Mouse (Mus musculus) cortical plate, adult 2 months (tissue): ENCODE data around the gene L3mbtl4.

Source experiments
- CTCF ChIP-seq: fragments of 200-500 bp; IDR thresholded peaks from 2 replicates; pipeline ENCODE4 v1.5.1; 2011; ENCODE audit warnings: mild to moderate bottlenecking, control low read depth, low read length; ENCODE audit not compliant: insufficient read depth; ENCODE audit errors: extremely low read depth
- POLR2A ChIP-seq: fragments of 200-500 bp; IDR thresholded peaks from 2 replicates; pipeline ENCODE4 v1.6.1; 2011; ENCODE audit warnings: mild to moderate bottlenecking, low read length, control low read depth; ENCODE audit not compliant: insufficient read depth; ENCODE audit errors: extremely low read depth

DNA sequence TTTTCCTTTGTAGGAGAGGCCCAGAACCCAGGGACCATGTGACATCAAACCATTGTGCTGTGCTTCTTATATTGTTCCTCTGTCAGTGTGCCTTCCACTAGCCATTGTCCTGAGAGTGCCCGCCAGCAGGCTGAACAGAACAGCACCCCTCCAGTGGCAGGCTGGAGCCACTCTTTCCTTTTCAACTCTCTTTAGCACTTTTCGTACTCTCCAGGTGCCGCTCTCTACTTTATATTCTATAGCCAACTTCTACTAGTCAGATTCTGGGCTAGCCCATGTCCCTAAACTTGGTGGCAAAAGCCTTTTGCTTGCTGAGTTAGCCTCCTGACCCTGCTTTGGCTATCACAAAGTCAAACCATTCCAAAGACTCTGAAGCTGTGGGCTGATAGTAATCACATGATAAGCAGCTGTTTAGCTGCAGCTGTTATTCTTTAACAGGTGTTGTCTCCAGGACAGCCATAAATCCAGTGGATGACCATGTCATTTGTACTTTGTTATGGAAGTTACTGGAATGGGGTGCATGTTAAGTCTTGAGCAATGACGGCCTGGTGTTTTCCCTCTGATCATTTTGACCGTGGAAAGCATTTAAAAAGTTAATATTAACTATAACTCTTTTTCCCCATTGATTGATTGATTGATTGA lies 38.8 kb downstream of the L3mbtl4 start:
- TF ChIP-seq CTCF (no peak), POLR2A (no peak)
